Mouse (Mus musculus) liver, adult 2 months (tissue): ENCODE results near the gene Slc52a3. TPM values are rescaled to one million over a fixed set of nuclear protein-coding genes. Genes with fewer than 3 reads are reported as not detected.

Experiments used
- DNase-seq: peaks from one replicate; pipeline ENCODE4 v3.0.0-alpha.2; 2011; ENCODE audit warnings: low read depth, low spot score; ENCODE audit errors: extremely low read depth
- H3K27ac ChIP-seq: fragments of 200-500 bp; replicated peaks from 2 replicates; pipeline ENCODE4 v1.5.1; 2012; ENCODE audit warnings: low read depth, mild to moderate bottlenecking, control low read depth, inconsistent platforms, low read length; ENCODE audit not compliant: insufficient read depth
- H3K27me3 ChIP-seq: fragments of 200-500 bp; 2 replicates; pipeline ENCODE4 v1.6.1; 2012; ENCODE audit warnings: mild to moderate bottlenecking, moderate library complexity, low read length, inconsistent platforms; ENCODE audit not compliant: control insufficient read depth, insufficient read depth
- H3K36me3 ChIP-seq: fragments of 200-500 bp; 2 replicates; pipeline ENCODE4 v1.6.1; 2012; ENCODE audit warnings: low read length, inconsistent platforms; ENCODE audit not compliant: control insufficient read depth, insufficient read depth
- H3K4me1 ChIP-seq: fragments of 200-500 bp; 2 replicates; pipeline ENCODE4 v1.6.1; 2011; ENCODE audit warnings: low read length; ENCODE audit not compliant: control insufficient read depth, insufficient read depth
- H3K4me3 ChIP-seq: fragments of 200-500 bp; 2 replicates; pipeline ENCODE4 v1.5.1; 2011; ENCODE audit warnings: low read depth, mild to moderate bottlenecking, control low read depth, low read length, moderate library complexity; ENCODE audit not compliant: insufficient read depth
- H3K79me2 ChIP-seq: fragments of 200-500 bp; 2 replicates; pipeline ENCODE4 v1.6.1; 2012; ENCODE audit warnings: inconsistent platforms, mild to moderate bottlenecking, low read length, moderate library complexity; ENCODE audit not compliant: control insufficient read depth, insufficient read depth
- H3K9ac ChIP-seq: fragments of 200-500 bp; 2 replicates; pipeline ENCODE4 v1.6.1; 2012; ENCODE audit warnings: low read depth, mild to moderate bottlenecking, control low read depth, inconsistent platforms, low read length
- CTCF ChIP-seq: fragments of 200-500 bp; IDR thresholded peaks from 2 replicates; pipeline ENCODE4 v1.5.1; 2011; ENCODE audit warnings: low read depth, low read length, control low read depth
- POLR2A ChIP-seq: fragments of 200-500 bp; IDR thresholded peaks from 2 replicates; pipeline ENCODE4 v1.6.1; 2011; ENCODE audit warnings: low read length, control low read depth; ENCODE audit not compliant: insufficient read depth; ENCODE audit errors: extremely low read depth
- WGBS: fragments of 180-500 bp; shearing (Covaris S2); methylation state at CpG from one replicate; pipeline ENCODE4 v1.1.7; 2018; 5-methylcytosine and 5-hydroxymethylcytosine counted together
- polyA plus RNA-seq: library from polyadenylated mRNA; depleted of rRNA; stranded (reverse); fragments of >200 nt; gene quantifications from 2 replicates; pipeline ENCODE4 v1.2.3, GENCODE M21; 2012
- total RNA-seq: library from RNA; depleted of rRNA; stranded (reverse); fragments of >200 nt; gene quantifications from 2 replicates; pipeline ENCODE4 v1.2.3, GENCODE M21; 2014

Slc52a3 gene
- total and polyA plus RNA-seq, 2 experiments = 0.18 to 0.48 TPM

- no peak for TF ChIP-seq POLR2A
- TF ChIP-seq CTCF = no peak
- Histone ChIP-seq H3K27me3 (no peaks in the 10 kb centered on the region), H3K4me1 (peaks cover 14% of the 10 kb centered on the region), H3K79me2 (peaks cover 3% of the 10 kb centered on the region; the same call in 1 of the 2 replicates), H3K36me3 (no peaks in the 10 kb centered on the region), H3K9ac (no peak overlapping the region), H3K4me3 (no peak overlapping the region), H3K27ac (no peak overlapping the region)
- 85% methylated on average over 6 of the region's 6 CpGs for WGBS
- no peak for DNase-seq
These were observed 15.0 kb upstream of the Slc52a3 start for GRCm38 (mm10) chr2:151981268-151981667.

GRCm38 (mm10) chr2:151982476-151982875 lies 13.8 kb upstream of the Slc52a3 start:
- TF ChIP-seq CTCF (no peak), POLR2A (no peak)
- H3K9ac ChIP-seq = no peak overlapping the region

GRCm38 (mm10) chr2:151984019-151984418 lies 12.3 kb upstream of the Slc52a3 start:
- peaks cover 6% of the 10 kb centered on the region for H3K4me1 ChIP-seq
- no peaks in the 10 kb centered on the region for H3K27me3 ChIP-seq
- no peak for DNase-seq
- no peaks in the 10 kb centered on the region for H3K36me3 ChIP-seq
- H3K27ac ChIP-seq = no peak overlapping the region
- peaks cover 3% of the 10 kb centered on the region; the same call in 1 of the 2 replicates for H3K79me2 ChIP-seq
- no peak overlapping the region for H3K9ac ChIP-seq
- WGBS = 89% methylated on average over 9 of the region's 9 CpGs
- H3K4me3 ChIP-seq = no peak overlapping the region
- TF ChIP-seq CTCF (no peak), POLR2A (no peak)

More at GRCm38 (mm10) chr2:151982476-151982875, 13.8 kb upstream of the Slc52a3 start:
- no peaks in the 10 kb centered on the region for H3K27me3 ChIP-seq
- H3K79me2 ChIP-seq = peaks cover 3% of the 10 kb centered on the region; the same call in 1 of the 2 replicates
- H3K36me3 ChIP-seq = no peaks in the 10 kb centered on the region
- H3K4me1 ChIP-seq = peaks cover 12% of the 10 kb centered on the region
- H3K27ac ChIP-seq = no peak overlapping the region
- no peak for DNase-seq
- H3K4me3 ChIP-seq = no peak overlapping the region

- H3K4me3 ChIP-seq = no peak overlapping the region
- H3K27me3 ChIP-seq = no peaks in the 10 kb centered on the region
- no peak overlapping the region for H3K27ac ChIP-seq
- DNase-seq = no peak
- no peak overlapping the region for H3K9ac ChIP-seq
- no peaks in the 10 kb centered on the region for H3K36me3 ChIP-seq
- no peaks in the 10 kb centered on the region for H3K4me1 ChIP-seq
- TF ChIP-seq CTCF (no peak), POLR2A (no peak)
- no peaks in the 10 kb centered on the region for H3K79me2 ChIP-seq
- 54% methylated on average over 7 of the region's 7 CpGs for WGBS
These were observed 10.7 kb upstream of the Slc52a3 start for GRCm38 (mm10) chr2:151985426-151986172.

GRCm38 (mm10) chr2:151986958-151987357 lies 9.4 kb upstream of the Slc52a3 start:
- no peak overlapping the region for H3K4me3 ChIP-seq
- H3K36me3 ChIP-seq = no peaks in the 10 kb centered on the region
- no peaks in the 10 kb centered on the region for H3K27me3 ChIP-seq
- no peak overlapping the region for H3K27ac ChIP-seq
- 91% methylated on average over 8 of the region's 8 CpGs for WGBS
- TF ChIP-seq POLR2A (no peak), CTCF (no peak)
- H3K9ac ChIP-seq = no peak overlapping the region
- no peak for DNase-seq
- H3K4me1 ChIP-seq = no peaks in the 10 kb centered on the region
- H3K79me2 ChIP-seq = no peaks in the 10 kb centered on the region

GRCm38 (mm10) chr2:151988978-151989377 lies 7.3 kb upstream of the Slc52a3 start:
- Histone ChIP-seq H3K27me3 (no peaks in the 10 kb centered on the region), H3K4me3 (no peak overlapping the region), H3K79me2 (no peaks in the 10 kb centered on the region), H3K4me1 (no peaks in the 10 kb centered on the region), H3K27ac (no peak overlapping the region), H3K36me3 (no peaks in the 10 kb centered on the region), H3K9ac (no peak overlapping the region)
- TF ChIP-seq POLR2A (no peak), CTCF (no peak)
- WGBS = 78% methylated on average over 2 of the region's 2 CpGs
- DNase-seq = no peak
